Mouse (Mus musculus) kidney, embryonic 15.5 days (tissue): ENCODE measurements at regions not wholly inside any gene's neighbourhood (a gene's known extent, or its start where the extent isn't known, plus 50 kb on each side); places are given as distances from the start of the nearest gene placed in this dataset.
A peak's percentile ranks its signal among the peaks of the same experiment; 100 is the strongest.

Experiments
- ATAC-seq: fragments of 200-750 bp; cut with Nextera tagmentation; replicated peaks from 2 replicates; pipeline ENCODE4 v1.8.0; 2017; ENCODE audit warnings: moderate TSS enrichment; ENCODE audit not compliant: low FRiP score
- H3K27ac ChIP-seq: fragments of 300-500 bp; sonication (generic); 2 replicates; pipeline ENCODE4 v1.5.1; 2015; ENCODE audit warnings: mild to moderate bottlenecking, inconsistent platforms
- H3K27me3 ChIP-seq: fragments of 300-500 bp; sonication (generic); 2 replicates; pipeline ENCODE4 v1.6.1; 2015; ENCODE audit warnings: inconsistent platforms
- H3K36me3 ChIP-seq: fragments of 300-500 bp; sonication (generic); 2 replicates; pipeline ENCODE4 v1.6.1; 2015; ENCODE audit warnings: inconsistent platforms
- H3K4me1 ChIP-seq: fragments of 300-500 bp; sonication (generic); 2 replicates; pipeline ENCODE4 v1.6.1; 2015; ENCODE audit warnings: inconsistent platforms
- H3K4me2 ChIP-seq: fragments of 300-500 bp; sonication (generic); 2 replicates; pipeline ENCODE4 v1.6.1; 2015; ENCODE audit warnings: moderate library complexity, mild to moderate bottlenecking, inconsistent platforms
- H3K4me3 ChIP-seq: fragments of 300-500 bp; sonication (generic); replicated peaks from 2 replicates; pipeline ENCODE4 v1.5.1; 2015; ENCODE audit warnings: mild to moderate bottlenecking, inconsistent platforms
- H3K9ac ChIP-seq: fragments of 300-500 bp; sonication (generic); 2 replicates; pipeline ENCODE4 v1.6.1; 2015; ENCODE audit warnings: mild to moderate bottlenecking, inconsistent platforms
- H3K9me3 ChIP-seq: fragments of 300-500 bp; sonication (generic); replicated peaks from 2 replicates; pipeline ENCODE4 v1.6.1; 2016; ENCODE audit warnings: inconsistent platforms
- WGBS: fragments of 180-500 bp; shearing (Covaris S2); methylation state at CpG from one replicate; pipeline ENCODE4 v1.1.7; 2015; ENCODE audit warnings: mixed read lengths; 5-methylcytosine and 5-hydroxymethylcytosine counted together

GRCm38 (mm10) chr2:147789268-147789667 is 257.5 kb downstream of the Foxa2 start:
- no peak overlapping the region for H3K27ac ChIP-seq
- H3K9me3 ChIP-seq: no peaks in the 10 kb centered on the region
- H3K9ac ChIP-seq: no peak overlapping the region
- no peak for ATAC-seq
- H3K36me3 ChIP-seq: no peaks in the 10 kb centered on the region
- no peak overlapping the region for H3K4me3 ChIP-seq
- peaks cover 3% of the 10 kb centered on the region; the same call in 1 of the 2 replicates for H3K27me3 ChIP-seq
- H3K4me2 ChIP-seq: no peak overlapping the region
- WGBS: 4% methylated on average over 3 of the region's 3 CpGs
- H3K4me1 ChIP-seq: no peaks in the 10 kb centered on the region

DNA sequence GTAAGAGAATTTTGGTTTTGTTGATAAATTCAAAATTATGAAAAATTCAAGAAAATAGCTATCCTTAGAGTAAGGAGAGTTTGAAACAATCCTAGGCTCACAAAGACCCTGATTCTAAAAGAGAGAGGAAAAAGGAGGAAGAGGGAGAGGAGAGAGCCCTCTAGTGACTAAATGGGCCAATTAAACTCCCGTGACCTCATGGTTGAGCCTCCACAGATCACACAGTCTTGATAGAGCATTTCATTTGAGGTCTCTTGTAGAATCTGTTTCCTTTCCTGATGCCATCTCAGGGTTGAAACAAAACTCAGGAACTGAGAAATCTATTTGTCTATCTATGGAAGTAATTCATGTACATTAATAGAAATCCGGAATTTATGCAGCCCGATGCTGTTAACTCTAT is 258.8 kb downstream of the Foxa2 start:
- Histone ChIP-seq H3K36me3 (no peaks in the 10 kb centered on the region), H3K4me3 (no peak overlapping the region), H3K4me1 (no peaks in the 10 kb centered on the region), H3K9me3 (no peaks in the 10 kb centered on the region), H3K27ac (no peak overlapping the region), H3K27me3 (peaks cover 3% of the 10 kb centered on the region; the same call in 1 of the 2 replicates), H3K4me2 (no peak overlapping the region), H3K9ac (no peak overlapping the region)
- 68% methylated on average over 3 of the region's 3 CpGs for WGBS
- ATAC-seq: no peak

GRCm38 (mm10) chr2:147782496-147782895 is 264.3 kb downstream of the Foxa2 start:
- Histone ChIP-seq H3K27ac (no peak overlapping the region), H3K27me3 (no peaks in the 10 kb centered on the region), H3K4me1 (no peaks in the 10 kb centered on the region), H3K4me2 (no peak overlapping the region), H3K4me3 (no peak overlapping the region), H3K36me3 (no peaks in the 10 kb centered on the region), H3K9me3 (no peaks in the 10 kb centered on the region), H3K9ac (no peak overlapping the region)
- 61% methylated on average over 2 of the region's 2 CpGs for WGBS
- no peak for ATAC-seq

DNA sequence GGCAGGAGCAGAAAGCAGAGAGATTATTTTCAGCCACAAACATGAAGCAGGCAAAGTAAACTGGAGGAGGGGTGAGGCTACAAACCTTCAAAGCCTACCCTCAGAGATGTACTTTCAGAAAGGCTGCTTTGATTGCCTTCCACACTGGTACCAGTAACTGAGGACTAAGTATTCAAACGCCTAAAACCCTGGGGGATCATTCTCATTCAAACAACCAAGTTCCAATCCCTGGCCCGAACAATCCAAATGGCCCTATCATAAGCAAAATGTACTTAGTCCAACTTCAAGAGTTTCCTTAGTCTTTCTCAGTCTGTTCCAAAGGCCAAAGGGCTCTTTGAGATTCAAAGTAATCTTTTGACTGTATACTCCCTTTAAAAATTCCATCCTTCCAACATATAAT is 270.5 kb downstream of the Foxa2 start:
- 56% methylated on average over 2 of the region's 2 CpGs for WGBS
- no peak for ATAC-seq
- H3K27ac ChIP-seq: no peak overlapping the region

GRCm38 (mm10) chr2:147772579-147772978 is 274.2 kb downstream of the Foxa2 start:
- H3K9me3 ChIP-seq: no peaks in the 10 kb centered on the region
- no peak overlapping the region for H3K4me3 ChIP-seq
- WGBS: 27% methylated on average over 1 of the region's 1 CpGs
- no peaks in the 10 kb centered on the region for H3K4me1 ChIP-seq
- no peak overlapping the region for H3K27ac ChIP-seq
- no peaks in the 10 kb centered on the region for H3K27me3 ChIP-seq
- no peak overlapping the region for H3K9ac ChIP-seq
- no peak for ATAC-seq
- H3K4me2 ChIP-seq: no peak overlapping the region
- no peaks in the 10 kb centered on the region for H3K36me3 ChIP-seq

More for the DNA sequence above, 270.5 kb downstream of the Foxa2 start:
- H3K4me2 ChIP-seq: no peak overlapping the region
- no peaks in the 10 kb centered on the region for H3K9me3 ChIP-seq
- H3K4me3 ChIP-seq: no peak overlapping the region
- no peaks in the 10 kb centered on the region for H3K36me3 ChIP-seq
- no peaks in the 10 kb centered on the region for H3K27me3 ChIP-seq
- H3K9ac ChIP-seq: no peak overlapping the region
- no peaks in the 10 kb centered on the region for H3K4me1 ChIP-seq

DNA sequence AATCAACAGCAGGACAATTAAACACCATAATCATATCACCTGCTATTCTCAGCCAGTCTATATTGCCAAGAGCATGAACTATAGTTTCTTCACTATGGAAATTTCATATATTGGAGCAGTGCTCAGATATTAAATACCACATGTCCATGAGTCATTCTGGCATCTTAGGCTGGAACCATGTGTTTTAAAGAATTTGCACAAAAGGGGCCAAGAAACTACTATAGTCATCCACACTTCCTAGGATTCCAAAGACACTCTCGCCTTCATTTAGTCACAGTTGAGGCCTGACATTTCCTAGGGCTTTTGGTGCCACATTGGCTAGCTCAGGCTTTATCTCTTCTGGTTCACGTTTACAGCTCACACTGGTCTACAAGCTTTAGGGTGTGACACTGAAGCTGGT is 293.7 kb downstream of the Foxa2 start:
- WGBS: 79% methylated on average over 2 of the region's 2 CpGs
- no peak for ATAC-seq

DNA sequence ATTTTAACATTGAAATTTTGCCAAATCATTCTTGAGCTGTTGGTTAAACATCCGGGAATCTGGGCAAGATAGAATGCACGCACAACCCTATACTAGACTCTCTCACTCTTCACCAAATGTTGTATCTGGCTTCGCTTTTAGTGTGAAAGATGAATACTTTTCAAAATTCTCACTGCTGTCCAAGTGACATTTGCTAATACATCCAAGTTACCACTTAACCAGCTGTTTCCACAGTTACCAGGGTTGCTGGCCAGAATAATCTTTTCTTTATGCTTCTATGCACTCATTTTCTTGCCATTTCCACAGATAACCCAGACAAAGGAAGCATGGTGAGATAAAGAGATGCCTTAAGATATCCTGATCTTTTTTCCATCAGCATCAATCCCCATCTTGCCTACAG is 294.9 kb downstream of the Foxa2 start:
- H3K9ac ChIP-seq: no peak overlapping the region
- H3K27me3 ChIP-seq: 0 out of 2 replicates have a peak, but pooled peaks cover 7% of the 10 kb centered on the region
- H3K27ac ChIP-seq: no peak overlapping the region
- no peak for ATAC-seq
- H3K4me1 ChIP-seq: no peaks in the 10 kb centered on the region
- H3K4me2 ChIP-seq: no peak overlapping the region
- WGBS: 87% methylated on average over 3 of the region's 3 CpGs
- no peak overlapping the region for H3K4me3 ChIP-seq
- H3K9me3 ChIP-seq: no peaks in the 10 kb centered on the region
- H3K36me3 ChIP-seq: no peaks in the 10 kb centered on the region

More for the DNA sequence above, 293.7 kb downstream of the Foxa2 start:
- Histone ChIP-seq H3K27ac (no peak overlapping the region), H3K9ac (no peak overlapping the region), H3K4me1 (no peaks in the 10 kb centered on the region), H3K4me2 (no peak overlapping the region), H3K36me3 (no peaks in the 10 kb centered on the region), H3K9me3 (no peaks in the 10 kb centered on the region), H3K4me3 (no peak overlapping the region), H3K27me3 (no peaks in the 10 kb centered on the region)

DNA sequence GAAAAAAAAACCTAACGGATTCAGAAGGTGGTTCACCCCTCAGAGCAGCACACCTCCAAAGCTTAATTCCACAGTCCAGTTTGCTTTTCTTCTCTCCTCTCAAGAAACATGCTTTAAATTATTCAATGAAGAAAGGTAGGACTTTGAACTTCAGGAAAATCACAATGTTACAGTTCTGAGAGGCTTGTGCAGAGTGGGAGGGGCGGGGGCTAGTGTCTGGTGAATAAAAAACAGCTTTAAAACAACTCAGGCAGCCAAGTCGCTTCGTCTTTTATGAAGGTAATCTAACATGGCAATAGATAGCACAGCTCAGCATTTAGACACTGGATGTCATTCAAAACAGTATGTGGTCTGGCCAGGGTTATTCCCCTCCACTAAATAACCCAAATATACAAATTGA is 298.8 kb downstream of the Foxa2 start:
- Histone ChIP-seq H3K27me3 (0 out of 2 replicates have a peak, but pooled peaks cover 7% of the 10 kb centered on the region), H3K27ac (no peak overlapping the region), H3K4me2 (no peak overlapping the region), H3K36me3 (no peaks in the 10 kb centered on the region), H3K4me3 (no peak overlapping the region), H3K9ac (no peak overlapping the region), H3K9me3 (no peaks in the 10 kb centered on the region), H3K4me1 (no peaks in the 10 kb centered on the region)
- 21% methylated on average over 4 of the region's 4 CpGs for WGBS
- no peak for ATAC-seq

GRCm38 (mm10) chr2:147743908-147744307 is 302.9 kb downstream of the Foxa2 start:
- Histone ChIP-seq H3K36me3 (no peaks in the 10 kb centered on the region), H3K27ac (no peak overlapping the region), H3K9me3 (no peaks in the 10 kb centered on the region), H3K4me1 (no peaks in the 10 kb centered on the region), H3K9ac (no peak overlapping the region), H3K4me3 (no peak overlapping the region), H3K4me2 (no peak overlapping the region), H3K27me3 (0 out of 2 replicates have a peak, but pooled peaks cover 11% of the 10 kb centered on the region)
- 68% methylated on average over 2 of the region's 2 CpGs for WGBS
- ATAC-seq: no peak

DNA sequence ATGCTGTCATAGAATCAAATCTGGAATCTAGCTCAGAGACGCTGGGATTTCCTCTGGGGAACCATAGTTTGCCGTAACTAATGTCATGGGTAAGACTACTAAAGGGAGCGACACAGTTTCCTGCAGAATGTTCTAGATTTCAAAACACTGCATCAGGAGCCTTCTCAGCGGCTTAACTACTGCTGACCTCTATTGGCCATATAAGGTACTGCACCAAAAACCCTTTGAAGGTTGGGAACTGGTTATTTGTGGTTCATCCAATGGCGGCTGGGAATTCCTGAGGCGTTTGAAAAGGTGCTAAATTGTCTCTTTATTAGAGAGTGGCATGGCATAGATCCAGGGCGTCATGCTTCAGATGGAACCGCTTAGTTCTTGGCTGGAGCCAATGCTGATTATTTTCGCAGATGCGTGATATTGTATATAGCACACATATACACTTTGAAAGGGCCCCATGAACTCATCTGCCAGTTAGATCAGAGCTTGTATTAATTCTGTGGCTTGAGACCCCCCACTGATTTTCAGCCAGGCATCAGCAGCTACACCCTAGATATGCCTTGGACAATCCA is 308.4 kb downstream of the Foxa2 start:
- no peaks in the 10 kb centered on the region for H3K4me1 ChIP-seq
- peak; percentile 29; the same call in 1 of the 2 replicates for ATAC-seq
- no peaks in the 10 kb centered on the region for H3K36me3 ChIP-seq
- H3K27me3 ChIP-seq: 0 out of 2 replicates have a peak, but pooled peaks cover 8% of the 10 kb centered on the region
- no peaks in the 10 kb centered on the region for H3K9me3 ChIP-seq
- H3K9ac ChIP-seq: no peak overlapping the region
- H3K4me2 ChIP-seq: no peak overlapping the region
- no peak overlapping the region for H3K4me3 ChIP-seq
- H3K27ac ChIP-seq: no peak overlapping the region
- WGBS: 40% methylated on average over 10 of the region's 10 CpGs

DNA sequence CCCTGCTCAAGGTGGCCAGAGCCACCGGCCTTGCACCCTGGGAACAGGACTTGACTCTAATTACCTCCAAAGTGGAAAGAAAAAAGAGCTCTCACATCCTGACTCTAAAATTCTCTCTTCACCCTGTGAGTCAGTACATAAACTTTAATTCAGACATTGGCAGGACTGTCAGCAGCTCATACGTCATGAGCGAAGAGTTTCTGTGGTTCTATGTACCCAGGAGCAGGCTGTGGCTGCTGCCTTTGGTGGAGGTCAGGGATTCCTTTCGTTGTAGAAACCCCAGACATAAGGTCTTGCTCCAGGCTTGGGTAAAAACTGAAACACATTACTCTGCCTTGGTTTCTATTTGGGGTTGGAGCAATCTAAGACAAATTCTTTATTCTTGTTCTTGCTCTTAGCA is 319.4 kb downstream of the Foxa2 start:
- H3K4me2 ChIP-seq: no peak overlapping the region
- H3K9ac ChIP-seq: no peak overlapping the region
- 42% methylated on average over 4 of the region's 4 CpGs for WGBS
- H3K4me1 ChIP-seq: no peaks in the 10 kb centered on the region
- H3K27ac ChIP-seq: no peak overlapping the region
- no peak overlapping the region for H3K4me3 ChIP-seq
- H3K27me3 ChIP-seq: peaks cover 3% of the 10 kb centered on the region; the same call in 1 of the 2 replicates
- no peaks in the 10 kb centered on the region for H3K9me3 ChIP-seq
- H3K36me3 ChIP-seq: no peaks in the 10 kb centered on the region
- ATAC-seq: no peak

DNA sequence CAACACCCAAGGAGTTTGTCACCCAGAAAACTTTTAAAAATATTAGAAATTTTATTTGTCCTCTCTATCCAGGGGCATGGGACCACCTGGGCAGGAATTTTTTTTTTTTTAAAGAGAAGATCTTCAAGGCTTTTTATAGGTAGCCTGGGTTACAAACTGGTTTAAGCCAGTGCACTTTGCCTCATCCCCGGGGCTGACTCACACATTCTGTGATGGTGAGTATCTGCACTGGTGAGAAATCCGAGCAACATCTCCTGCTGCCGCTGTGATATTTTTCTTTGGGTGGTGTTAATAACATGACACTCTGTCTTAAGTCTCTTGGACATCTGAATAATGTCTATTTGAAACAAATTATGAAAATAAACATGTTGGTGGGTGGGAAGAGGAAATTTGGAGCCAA is 327.8 kb downstream of the Foxa2 start:
- WGBS: 85% methylated on average over 3 of the region's 3 CpGs
- no peaks in the 10 kb centered on the region for H3K36me3 ChIP-seq
- ATAC-seq: no peak

GRCm38 (mm10) chr2:147717484-147717947 is 329.3 kb downstream of the Foxa2 start:
- no peaks in the 10 kb centered on the region for H3K27me3 ChIP-seq
- no peak overlapping the region for H3K27ac ChIP-seq
- no peak overlapping the region for H3K4me3 ChIP-seq
- WGBS: 58% methylated on average over 12 of the region's 12 CpGs
- H3K4me1 ChIP-seq: no peaks in the 10 kb centered on the region
- H3K4me2 ChIP-seq: no peak overlapping the region
- no peaks in the 10 kb centered on the region for H3K9me3 ChIP-seq
- no peaks in the 10 kb centered on the region for H3K36me3 ChIP-seq
- peak; percentile 52; the same call in 1 of the 2 replicates for ATAC-seq
- H3K9ac ChIP-seq: no peak overlapping the region

More for the DNA sequence above, 327.8 kb downstream of the Foxa2 start:
- H3K4me3 ChIP-seq: no peak overlapping the region
- no peak overlapping the region for H3K27ac ChIP-seq
- no peak overlapping the region for H3K4me2 ChIP-seq
- H3K27me3 ChIP-seq: no peaks in the 10 kb centered on the region
- no peak overlapping the region for H3K9ac ChIP-seq
- no peaks in the 10 kb centered on the region for H3K9me3 ChIP-seq
- H3K4me1 ChIP-seq: no peaks in the 10 kb centered on the region
